Mouse (Mus musculus): Measurements from ENCODE around the gene Rgl1.

- TF ChIP-seq GATA1 (IDR thresholded peaks at IDR 0.05; ENCODE audit: borderline replicate concordance, low read length) (no peak), FLI1 (IDR thresholded peaks at IDR 0.05; ENCODE audit: low read length) (no peak)
These were observed 165.7 kb downstream of the Rgl1 start for GRCm38 (mm10) chr1:152600494-152600893.

All from megakaryocyte, embryonic 14.5 days (primary cell).